Mouse (Mus musculus): ENCODE data around the gene Gm13119.
"Not testable (repeated sequence)": the region's sequence is repeated elsewhere in the genome, so short reads cannot be mapped to it uniquely, and the experiment has no call there.

Gene Gm13119

GRCm38 (mm10) chr4:144357642-144358041, at the start of gene Gm13119:
Gene Gm13119, plus strand, starts transcription at chr4:144357942.
- not testable (repeated sequence) for DNase-seq

GRCm38 (mm10) chr4:144312666-144313460, 44.9 kb upstream of the Gm13119 start:
- DNase-seq = not testable (repeated sequence)

DNA sequence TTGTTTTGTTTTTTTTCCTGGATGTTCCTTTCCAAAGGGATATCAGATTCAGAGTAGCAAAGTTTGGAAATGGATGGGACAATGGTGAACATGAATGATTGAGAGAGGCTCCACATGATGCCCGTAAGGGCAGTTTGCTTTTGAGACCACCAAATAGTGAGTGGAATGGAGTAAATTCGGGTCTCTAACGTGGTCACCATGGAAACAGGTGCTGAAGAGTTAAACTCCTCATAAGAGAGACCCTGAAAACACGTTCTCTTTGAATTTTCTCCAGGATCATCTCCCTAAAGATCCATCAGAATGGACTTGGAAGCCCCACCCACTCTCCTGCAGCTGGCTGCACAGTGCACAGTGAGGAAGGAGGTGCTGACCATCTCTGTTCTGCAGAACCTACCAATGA, 27.8 kb upstream of the Gm13119 start, which contains the start of gene Gm13128:
Gm13128 (plus strand) TSS at position 301 of the 400 bp plus-strand sequence.
- DNase-seq = not testable (repeated sequence)

DNA sequence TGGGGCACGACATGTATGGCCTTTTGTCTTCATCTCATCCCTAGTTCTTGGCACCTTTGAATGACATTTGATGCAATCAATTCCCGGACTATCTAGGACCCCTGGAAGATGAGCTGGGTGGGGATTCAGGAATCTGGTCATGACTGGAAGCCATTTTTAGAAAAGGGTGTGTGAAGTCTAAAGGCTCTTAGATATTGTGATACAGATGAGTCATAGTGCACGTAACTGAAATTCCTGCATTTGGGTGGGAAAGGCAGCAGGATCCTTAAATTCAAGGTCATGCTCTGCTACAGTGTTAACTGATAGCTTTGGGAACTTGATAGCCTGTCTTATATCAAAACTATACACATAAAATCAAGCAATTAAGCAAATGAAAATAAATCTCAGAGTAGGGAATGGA, 21.9 kb upstream of the Gm13119 start:
- DNase-seq = not testable (repeated sequence)

- DNase-seq = no peak
These were observed 20.2 kb downstream of the Gm13119 start, which contains the start of gene Pramef20 for GRCm38 (mm10) chr4:144377911-144378310. Gene Pramef20, minus strand, starts transcription at chr4:144377933.

GRCm38 (mm10) chr4:144396316-144396715, 38.6 kb downstream of the Gm13119 start:
- DNase-seq = no peak

DNA sequence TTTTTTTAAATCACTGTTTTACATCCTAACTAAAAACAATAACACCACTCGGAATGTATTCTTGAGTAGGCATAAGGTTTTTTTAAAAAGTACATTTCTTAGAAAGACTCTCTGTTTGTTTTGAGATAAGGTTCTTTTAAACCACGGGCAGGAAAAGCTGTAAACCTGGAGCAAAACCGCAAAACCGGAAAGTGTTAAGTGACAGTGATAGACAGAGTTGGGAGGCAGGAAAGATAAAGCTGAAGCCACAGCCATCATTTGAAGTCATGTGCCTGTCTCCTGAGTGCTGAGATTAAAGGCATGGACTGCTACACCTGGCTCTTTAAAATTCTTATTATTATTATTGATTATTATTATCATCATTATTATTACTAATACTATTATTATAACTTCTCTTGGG, 45.0 kb downstream of the Gm13119 start:
- DNase-seq = no peak

GRCm38 (mm10) chr4:144404456-144405086, 46.8 kb downstream of the Gm13119 start:
- no peak for DNase-seq

- DNase-seq = no peak
These were observed 48.5 kb downstream of the Gm13119 start for GRCm38 (mm10) chr4:144406261-144406660.

DNA sequence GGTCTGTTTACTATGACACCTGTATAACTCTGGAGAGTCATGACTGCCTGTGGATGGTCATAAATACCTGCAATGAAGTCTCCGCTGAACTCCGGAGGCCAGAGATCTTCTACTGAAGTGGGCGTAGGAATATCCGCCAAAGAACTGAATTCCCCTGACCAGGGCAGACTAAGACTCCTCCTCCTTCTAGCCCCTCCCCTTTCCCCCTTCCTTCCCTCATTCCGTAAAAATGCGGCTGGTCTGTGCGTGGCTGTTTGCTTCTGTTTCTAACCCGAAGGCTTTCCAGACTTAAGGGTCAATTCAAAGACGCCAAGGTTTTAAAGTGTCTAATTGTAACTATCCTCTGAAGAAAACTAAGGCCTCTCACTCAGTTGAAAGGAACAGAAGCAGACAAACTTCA, 50.5 kb downstream of the Gm13119 start, which contains the start of gene Pramef12:
Pramef12 (minus strand) TSS at position 175 of the 400 bp plus-strand sequence.
- no peak for DNase-seq

Data from cerebellum, postnatal 10 days (tissue).